Mouse (Mus musculus) neural tube, embryonic 14.5 days (tissue): ENCODE data around the gene Hfe. TPM values are rescaled to one million over a fixed set of nuclear protein-coding genes. Genes with fewer than 3 reads are reported as not detected.
"Not testable (repeated sequence)": the region's sequence is repeated elsewhere in the genome, so short reads cannot be mapped to it uniquely, and the experiment has no call there.

Source experiments
- ATAC-seq: fragments of 200-750 bp; cut with Nextera tagmentation; 2 replicates; pipeline ENCODE4 v1.8.0; 2017; ENCODE audit warnings: low read depth, mild to moderate bottlenecking, moderate TSS enrichment, moderate library complexity
- H3K27ac ChIP-seq: fragments of 300-500 bp; sonication (generic); 2 replicates; pipeline ENCODE4 v1.5.1; 2014; ENCODE audit warnings: low read depth, mild to moderate bottlenecking, control low read depth, low read length, moderate library complexity, mixed read lengths
- H3K27me3 ChIP-seq: fragments of 300-500 bp; sonication (generic); 2 replicates; pipeline ENCODE4 v1.6.1; 2014; ENCODE audit warnings: low read length; ENCODE audit not compliant: control insufficient read depth, insufficient read depth
- H3K36me3 ChIP-seq: fragments of 300-500 bp; sonication (generic); 2 replicates; pipeline ENCODE4 v1.6.1; 2014; ENCODE audit warnings: low read length, mixed read lengths; ENCODE audit not compliant: control insufficient read depth, insufficient read depth
- H3K4me1 ChIP-seq: fragments of 300-500 bp; sonication (generic); 2 replicates; pipeline ENCODE4 v1.6.1; 2014; ENCODE audit warnings: low read length; ENCODE audit not compliant: control insufficient read depth, insufficient read depth
- H3K4me2 ChIP-seq: fragments of 300-500 bp; sonication (generic); 2 replicates; pipeline ENCODE4 v1.6.1; 2014; ENCODE audit warnings: mild to moderate bottlenecking, low read depth, low read length, control low read depth
- H3K4me3 ChIP-seq: fragments of 300-500 bp; sonication (generic); 2 replicates; pipeline ENCODE4 v1.5.1; 2014; ENCODE audit warnings: low read depth, low read length, control low read depth, mixed read lengths
- H3K9ac ChIP-seq: fragments of 300-500 bp; sonication (generic); replicated peaks from 2 replicates; pipeline ENCODE4 v1.6.1; 2014; ENCODE audit warnings: low read depth, mild to moderate bottlenecking, control low read depth, low read length, mixed read lengths
- H3K9me3 ChIP-seq: fragments of 300-500 bp; sonication (generic); 2 replicates; pipeline ENCODE4 v1.6.1; 2016; ENCODE audit warnings: low read length; ENCODE audit not compliant: control insufficient read depth
- WGBS: fragments of 180-500 bp; shearing (Covaris S2); extraction: QIAGEN DNeasy Blood & Tissue Kit; methylation state at CpG from one replicate; pipeline ENCODE4 v1.1.7; 2014; 5-methylcytosine and 5-hydroxymethylcytosine counted together
- polyA plus RNA-seq: library from polyadenylated mRNA; unstranded; fragments of >200 nt; fragmentation: Nextera tagmentation; extraction: Ambion mirVana; gene quantifications from 2 replicates; pipeline ENCODE4 v1.2.1, GENCODE M21; 2014

The Hfe gene
- polyA plus RNA-seq, 1 experiment from 2014 or later, result 2.4 TPM

- H3K4me1 ChIP-seq, result peaks cover 14% of the 10 kb centered on the region; the same call in 1 of the 2 replicates
- H3K36me3 ChIP-seq, result no peaks in the 10 kb centered on the region
- H3K4me3 ChIP-seq, result peak overlapping the region; percentile 51; the same call in 1 of the 2 replicates
- H3K27ac ChIP-seq, result no peak overlapping the region; the same call in 1 of the 2 replicates
- 64% methylated on average over 4 of the region's 4 CpGs for WGBS
- no peaks in the 10 kb centered on the region for H3K9me3 ChIP-seq
- H3K9ac ChIP-seq, result no peak overlapping the region; the same call in 1 of the 2 replicates
- H3K27me3 ChIP-seq, result no peaks in the 10 kb centered on the region
- H3K4me2 ChIP-seq, result peak overlapping the region; percentile 77
- no peak for ATAC-seq
Observed at GRCm38 (mm10) chr13:23685966-23686365, 24.7 kb downstream of the Hfe start.

- no peaks in the 10 kb centered on the region for H3K9me3 ChIP-seq
- H3K9ac ChIP-seq, result peak overlapping the region; percentile 44; the same call in 1 of the 2 replicates
- no peaks in the 10 kb centered on the region for H3K36me3 ChIP-seq
- H3K4me1 ChIP-seq, result peaks cover 14% of the 10 kb centered on the region; the same call in 1 of the 2 replicates
- 7% methylated on average over 15 of the region's 15 CpGs for WGBS
- peak overlapping the region; percentile 51 for H3K4me3 ChIP-seq
- no peaks in the 10 kb centered on the region for H3K27me3 ChIP-seq
- H3K4me2 ChIP-seq, result peak overlapping the region; percentile 77
- no peak for ATAC-seq
- H3K27ac ChIP-seq, result peak overlapping the region; percentile 92
Observed at GRCm38 (mm10) chr13:23685121-23685861, 25.4 kb downstream of the Hfe start.

DNA sequence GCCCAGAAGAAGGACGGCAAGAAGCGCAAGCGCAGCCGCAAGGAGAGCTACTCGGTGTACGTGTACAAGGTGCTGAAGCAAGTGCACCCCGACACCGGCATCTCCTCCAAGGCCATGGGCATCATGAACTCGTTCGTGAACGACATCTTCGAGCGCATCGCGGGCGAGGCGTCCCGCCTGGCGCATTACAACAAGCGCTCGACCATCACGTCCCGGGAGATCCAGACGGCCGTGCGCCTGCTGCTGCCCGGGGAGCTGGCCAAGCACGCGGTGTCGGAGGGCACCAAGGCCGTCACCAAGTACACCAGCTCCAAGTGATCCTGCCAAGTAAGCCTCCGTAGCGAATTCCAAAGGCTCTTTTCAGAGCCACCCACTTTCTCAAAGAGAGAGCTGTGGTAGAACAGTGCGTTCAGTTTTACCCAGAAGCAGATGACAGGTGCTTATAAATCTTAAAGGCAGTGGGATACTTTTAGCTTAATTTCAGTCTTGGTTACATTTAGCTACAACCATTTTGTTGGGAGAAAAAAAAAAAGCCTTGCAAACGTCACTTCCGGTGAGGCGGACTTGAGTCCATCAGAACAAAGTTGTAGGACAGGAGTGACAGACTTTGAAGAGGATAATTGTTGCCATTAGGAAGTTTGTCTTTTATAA, 26.2 kb downstream of the Hfe start:
- not testable (repeated sequence) for H3K27me3 ChIP-seq

GRCm38 (mm10) chr13:23683755-23684281, 26.8 kb downstream of the Hfe start, which contains the start of the genes Hist1h2ac and Hist1h2bc:
Gene Hist1h2ac, minus strand, starts transcription at chr13:23683948.
Gene Hist1h2bc, plus strand, starts transcription at chr13:23684199.
- peak within 1 kb of the TSS; percentile 92 for H3K27ac ChIP-seq
- WGBS, result under 1% methylated on average over 32 of the region's 32 CpGs
- peak within 1 kb of the TSS; percentile 77 for H3K4me2 ChIP-seq
- no peaks in the 10 kb centered on the region for H3K36me3 ChIP-seq
- peaks cover 14% of the 10 kb centered on the region; the same call in 1 of the 2 replicates for H3K4me1 ChIP-seq
- ATAC-seq, result peak; percentile 99
- no peaks in the 10 kb centered on the region for H3K27me3 ChIP-seq
- H3K9ac ChIP-seq, result peak within 1 kb of the TSS; percentile 63
- H3K9me3 ChIP-seq, result no peaks in the 10 kb centered on the region
- H3K4me3 ChIP-seq, result peak within 1 kb of the TSS; percentile 51

More for the DNA sequence above, 26.2 kb downstream of the Hfe start:
- H3K4me2 ChIP-seq, result peak overlapping the region; percentile 77
- ATAC-seq, result peak; percentile 45
- not testable (repeated sequence) for H3K36me3 ChIP-seq, H3K9me3 ChIP-seq
- peaks cover 14% of the 10 kb centered on the region; the same call in 1 of the 2 replicates for H3K4me1 ChIP-seq
- H3K9ac ChIP-seq, result peak overlapping the region; percentile 63
- WGBS, result 0% methylated on average over 11 of the region's 37 CpGs
- H3K27ac ChIP-seq, result peak overlapping the region; percentile 92
- H3K4me3 ChIP-seq, result peak overlapping the region; percentile 51

GRCm38 (mm10) chr13:23682947-23683754, 27.5 kb downstream of the Hfe start:
- ATAC-seq, result peak; percentile 8
- Histone ChIP-seq H3K4me2 (peak overlapping the region; percentile 61), H3K4me3 (peak overlapping the region; percentile 51), H3K4me1 (peaks cover 14% of the 10 kb centered on the region; the same call in 1 of the 2 replicates), H3K27ac (peak overlapping the region; percentile 78; the same call in 1 of the 2 replicates), H3K9ac (peak overlapping the region; percentile 25; the same call in 1 of the 2 replicates)
- 11% methylated on average over 14 of the region's 30 CpGs for WGBS
- H3K9me3 ChIP-seq, H3K27me3 ChIP-seq, H3K36me3 ChIP-seq: not testable (repeated sequence)

GRCm38 (mm10) chr13:23682623-23682946, 28.1 kb downstream of the Hfe start:
- H3K4me3 ChIP-seq, result no peak overlapping the region
- ATAC-seq, result no peak
- H3K27me3 ChIP-seq, result no peaks in the 10 kb centered on the region
- H3K4me2 ChIP-seq, result peak overlapping the region; percentile 61; the same call in 1 of the 2 replicates
- H3K9ac ChIP-seq, result no peak overlapping the region
- H3K27ac ChIP-seq, result no peak overlapping the region
- no peaks in the 10 kb centered on the region for H3K9me3 ChIP-seq
- H3K36me3 ChIP-seq, result no peaks in the 10 kb centered on the region
- H3K4me1 ChIP-seq, result peaks cover 14% of the 10 kb centered on the region; the same call in 1 of the 2 replicates
- WGBS, result 64% methylated on average over 1 of the region's 1 CpGs

GRCm38 (mm10) chr13:23681990-23682582, 28.6 kb downstream of the Hfe start:
- Histone ChIP-seq H3K27me3 (no peaks in the 10 kb centered on the region), H3K9me3 (no peaks in the 10 kb centered on the region), H3K27ac (no peak overlapping the region), H3K4me1 (peaks cover 14% of the 10 kb centered on the region; the same call in 1 of the 2 replicates), H3K4me2 (no peak overlapping the region), H3K9ac (no peak overlapping the region), H3K4me3 (no peak overlapping the region), H3K36me3 (no peaks in the 10 kb centered on the region)
- ATAC-seq, result no peak
- WGBS, result 93% methylated on average over 6 of the region's 6 CpGs

- Histone ChIP-seq H3K27ac (no peak overlapping the region), H3K36me3 (no peaks in the 10 kb centered on the region), H3K27me3 (no peaks in the 10 kb centered on the region), H3K9ac (no peak overlapping the region), H3K9me3 (no peaks in the 10 kb centered on the region), H3K4me1 (no peaks in the 10 kb centered on the region), H3K4me2 (no peak overlapping the region), H3K4me3 (no peak overlapping the region)
- no peak for ATAC-seq
- 74% methylated on average over 3 of the region's 3 CpGs for WGBS
Observed at GRCm38 (mm10) chr13:23662536-23662935, 48.1 kb downstream of the Hfe start.
